Mouse (Mus musculus): ENCODE measurements around the gene St7l.

- TF ChIP-seq CTCF (conservative IDR thresholded peaks at IDR 0.05; ENCODE audit: low read length) (no peak), POU5F1 (IDR thresholded peaks at IDR 0.05; ENCODE audit: borderline replicate concordance, low read length) (no peak)
Observed at GRCm38 (mm10) chr3:104937728-104938305, 74.0 kb downstream of the St7l start.
